Mouse (Mus musculus): Measurements from ENCODE around the gene Prkn. TPM values are rescaled to one million over a fixed set of nuclear protein-coding genes. Genes with fewer than 3 reads are reported as not detected.

Prkn gene
- total RNA-seq, 1 experiment: 1.7 TPM

DNA sequence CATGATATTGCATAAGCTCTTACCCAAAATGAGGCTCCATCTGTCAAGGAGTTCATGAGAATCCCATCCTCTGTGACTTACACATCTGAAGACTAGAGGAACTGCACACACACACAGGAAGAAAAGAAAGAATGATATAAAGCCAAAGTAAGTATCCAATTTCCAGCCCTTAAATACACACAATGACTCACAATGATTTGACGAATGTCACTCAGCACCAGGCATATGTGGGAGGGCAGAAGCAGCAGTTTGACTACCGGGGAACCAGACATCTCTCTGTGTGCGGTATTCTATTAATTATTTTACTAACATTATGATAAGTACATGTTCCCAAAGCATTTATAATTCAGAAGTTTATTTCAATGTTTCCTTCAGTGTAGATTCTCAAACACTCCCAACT is 780.6 kb downstream of the Prkn start:
- no peak for DNase-seq (ENCODE audit: low read depth, low spot score)
- TF ChIP-seq MAFK (IDR thresholded peaks at IDR 0.05; ENCODE audit: insufficient read depth, low read depth, low read length) (no peak), ZNF384 (IDR thresholded peaks at IDR 0.05; ENCODE audit: low read depth, low read length) (no peak), HCFC1 (IDR thresholded peaks at IDR 0.05; ENCODE audit: borderline replicate concordance, insufficient read depth, low read length) (no peak), ZC3H11A (IDR thresholded peaks at IDR 0.05; ENCODE audit: borderline replicate concordance, low read depth, low read length) (no peak), CHD2 (IDR thresholded peaks at IDR 0.05; ENCODE audit: low read depth, low read length) (no peak)
- Histone ChIP-seq H3K9ac (ENCODE audit: insufficient read depth, low read depth, low read length, poor library complexity, severe bottlenecking) (no peak overlapping the region), H3K4me1 (ENCODE audit: control insufficient read depth in 2 of 2, insufficient read depth in 2 of 2, low read length in 2 of 2, poor library complexity in 1 of 2) (no peaks in the 10 kb centered on the region), H3K4me3 (ENCODE audit: insufficient read depth in 1 of 2, low read depth in 1 of 2, low read length in 2 of 2, poor library complexity in 1 of 2, severe bottlenecking in 1 of 2) (no peak overlapping the region), H3K27ac (ENCODE audit: insufficient read depth, low read depth, low read length, poor library complexity, severe bottlenecking) (no peak overlapping the region), H3K9me3 (ENCODE audit: control insufficient read depth, insufficient read depth, low read depth, low read length) (no peaks in the 10 kb centered on the region), H3K36me3 (ENCODE audit: control insufficient read depth, insufficient read depth, low read length, poor library complexity, severe bottlenecking) (no peaks in the 10 kb centered on the region)
- in situ Hi-C loops (cut with MboI; ENCODE audit: low sequenced_read_pairs in 2 of 2, unreplicated experiment in 2 of 2): no loop called here

DNA sequence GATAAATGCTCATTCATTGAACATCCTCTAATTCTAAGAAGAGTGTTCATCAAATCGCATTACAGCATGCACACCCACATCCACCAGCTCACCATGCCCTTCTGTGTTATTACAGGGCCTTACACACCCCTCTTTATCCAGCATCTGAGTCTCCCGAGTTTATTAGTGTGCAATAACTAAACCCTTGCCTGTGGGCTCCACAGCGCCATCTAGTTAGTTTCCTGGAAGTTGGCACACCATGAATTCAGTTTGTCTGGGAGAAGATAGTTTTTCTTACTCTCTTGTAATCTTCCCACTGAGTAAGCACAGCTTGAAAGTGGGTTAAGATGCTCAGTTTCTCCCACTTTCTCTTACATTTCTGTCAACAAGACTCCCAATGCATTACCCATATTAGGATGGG is 781.3 kb downstream of the Prkn start:
- Histone ChIP-seq H3K4me1 (ENCODE audit: control insufficient read depth in 2 of 2, insufficient read depth in 2 of 2, low read length in 2 of 2, poor library complexity in 1 of 2) (no peaks in the 10 kb centered on the region), H3K4me3 (ENCODE audit: insufficient read depth in 1 of 2, low read depth in 1 of 2, low read length in 2 of 2, poor library complexity in 1 of 2, severe bottlenecking in 1 of 2) (no peak overlapping the region), H3K27ac (ENCODE audit: insufficient read depth, low read depth, low read length, poor library complexity, severe bottlenecking) (no peak overlapping the region), H3K36me3 (ENCODE audit: control insufficient read depth, insufficient read depth, low read length, poor library complexity, severe bottlenecking) (no peaks in the 10 kb centered on the region), H3K9me3 (ENCODE audit: control insufficient read depth, insufficient read depth, low read depth, low read length) (no peaks in the 10 kb centered on the region), H3K9ac (ENCODE audit: insufficient read depth, low read depth, low read length, poor library complexity, severe bottlenecking) (no peak overlapping the region)
- TF ChIP-seq ZNF384 (IDR thresholded peaks at IDR 0.05; ENCODE audit: low read depth, low read length): no peak
- TF ChIP-seq ZC3H11A (IDR thresholded peaks at IDR 0.05; ENCODE audit: borderline replicate concordance, low read depth, low read length): no peak
- TF ChIP-seq HCFC1 (IDR thresholded peaks at IDR 0.05; ENCODE audit: borderline replicate concordance, insufficient read depth, low read length): no peak
- TF ChIP-seq MAFK (IDR thresholded peaks at IDR 0.05; ENCODE audit: insufficient read depth, low read depth, low read length): no peak
- TF ChIP-seq CHD2 (IDR thresholded peaks at IDR 0.05; ENCODE audit: low read depth, low read length): no peak
- DNase-seq (ENCODE audit: low read depth, low spot score): peak; percentile 26
- in situ Hi-C loops (cut with MboI; ENCODE audit: low sequenced_read_pairs in 2 of 2, unreplicated experiment in 2 of 2): no loop called here

DNA sequence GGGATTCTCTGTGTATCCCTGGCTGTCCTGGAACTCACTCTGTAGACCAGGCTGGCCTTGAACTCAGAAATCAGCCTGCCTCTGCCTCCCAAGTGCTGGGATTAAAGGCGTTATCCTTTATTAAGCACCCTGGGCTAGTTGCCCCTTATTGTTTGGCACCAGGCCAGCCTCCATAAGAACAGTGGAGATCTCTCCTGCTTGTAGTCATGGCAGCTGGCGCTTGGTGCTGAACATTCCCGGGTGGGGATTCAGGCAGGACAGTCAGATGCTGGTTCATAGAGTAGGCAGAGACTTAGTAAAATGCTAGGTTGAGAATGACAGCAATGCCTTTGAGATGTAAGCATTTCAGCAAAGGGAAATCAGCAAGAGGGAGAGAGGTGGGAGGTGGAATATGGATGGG is 786.1 kb downstream of the Prkn start:
- Histone ChIP-seq H3K27ac (ENCODE audit: insufficient read depth, low read depth, low read length, poor library complexity, severe bottlenecking) (no peak overlapping the region), H3K9ac (ENCODE audit: insufficient read depth, low read depth, low read length, poor library complexity, severe bottlenecking) (no peak overlapping the region), H3K4me3 (ENCODE audit: insufficient read depth in 1 of 2, low read depth in 1 of 2, low read length in 2 of 2, poor library complexity in 1 of 2, severe bottlenecking in 1 of 2) (no peak overlapping the region), H3K36me3 (ENCODE audit: control insufficient read depth, insufficient read depth, low read length, poor library complexity, severe bottlenecking) (no peaks in the 10 kb centered on the region), H3K9me3 (ENCODE audit: control insufficient read depth, insufficient read depth, low read depth, low read length) (no peaks in the 10 kb centered on the region), H3K4me1 (ENCODE audit: control insufficient read depth in 2 of 2, insufficient read depth in 2 of 2, low read length in 2 of 2, poor library complexity in 1 of 2) (no peaks in the 10 kb centered on the region)
- in situ Hi-C loops (cut with MboI; ENCODE audit: low sequenced_read_pairs in 2 of 2, unreplicated experiment in 2 of 2): no loop called here
- TF ChIP-seq MAFK (IDR thresholded peaks at IDR 0.05; ENCODE audit: insufficient read depth, low read depth, low read length) (no peak), ZNF384 (IDR thresholded peaks at IDR 0.05; ENCODE audit: low read depth, low read length) (no peak), HCFC1 (IDR thresholded peaks at IDR 0.05; ENCODE audit: borderline replicate concordance, insufficient read depth, low read length) (no peak), CHD2 (IDR thresholded peaks at IDR 0.05; ENCODE audit: low read depth, low read length) (no peak), ZC3H11A (IDR thresholded peaks at IDR 0.05; ENCODE audit: borderline replicate concordance, low read depth, low read length) (no peak)
- no peak for DNase-seq (ENCODE audit: low read depth, low spot score)

DNA sequence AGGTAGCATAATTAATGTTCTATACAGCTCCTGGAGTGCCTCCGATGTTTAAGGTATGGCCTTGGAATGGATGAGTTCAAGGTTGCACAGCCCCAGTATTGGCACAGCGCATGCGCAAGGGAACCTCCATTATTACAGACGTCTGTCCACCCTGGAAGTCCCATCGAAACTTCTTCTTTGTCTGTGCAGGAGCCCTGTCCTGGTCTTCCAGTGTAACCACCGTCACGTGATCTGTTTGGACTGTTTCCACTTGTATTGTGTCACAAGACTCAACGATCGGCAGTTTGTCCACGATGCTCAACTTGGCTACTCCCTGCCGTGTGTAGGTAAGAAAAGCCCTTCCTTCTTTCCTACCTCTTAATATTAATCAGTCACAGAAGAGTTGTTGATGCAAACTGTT is 794.9 kb downstream of the Prkn start:
- Histone ChIP-seq H3K27ac (ENCODE audit: insufficient read depth, low read depth, low read length, poor library complexity, severe bottlenecking) (no peak overlapping the region), H3K4me3 (ENCODE audit: insufficient read depth in 1 of 2, low read depth in 1 of 2, low read length in 2 of 2, poor library complexity in 1 of 2, severe bottlenecking in 1 of 2) (no peak overlapping the region), H3K36me3 (ENCODE audit: control insufficient read depth, insufficient read depth, low read length, poor library complexity, severe bottlenecking) (no peaks in the 10 kb centered on the region), H3K9me3 (ENCODE audit: control insufficient read depth, insufficient read depth, low read depth, low read length) (no peaks in the 10 kb centered on the region), H3K9ac (ENCODE audit: insufficient read depth, low read depth, low read length, poor library complexity, severe bottlenecking) (no peak overlapping the region), H3K4me1 (ENCODE audit: control insufficient read depth in 2 of 2, insufficient read depth in 2 of 2, low read length in 2 of 2, poor library complexity in 1 of 2) (no peaks in the 10 kb centered on the region)
- in situ Hi-C loops (cut with MboI; ENCODE audit: low sequenced_read_pairs in 2 of 2, unreplicated experiment in 2 of 2): no loop called here
- no peak for DNase-seq (ENCODE audit: low read depth, low spot score)
- no peak for TF ChIP-seq HCFC1 (IDR thresholded peaks at IDR 0.05; ENCODE audit: borderline replicate concordance, insufficient read depth, low read length)
- TF ChIP-seq CHD2 (IDR thresholded peaks at IDR 0.05; ENCODE audit: low read depth, low read length): no peak
- TF ChIP-seq MAFK (IDR thresholded peaks at IDR 0.05; ENCODE audit: insufficient read depth, low read depth, low read length): no peak
- TF ChIP-seq ZC3H11A (IDR thresholded peaks at IDR 0.05; ENCODE audit: borderline replicate concordance, low read depth, low read length): no peak

DNA sequence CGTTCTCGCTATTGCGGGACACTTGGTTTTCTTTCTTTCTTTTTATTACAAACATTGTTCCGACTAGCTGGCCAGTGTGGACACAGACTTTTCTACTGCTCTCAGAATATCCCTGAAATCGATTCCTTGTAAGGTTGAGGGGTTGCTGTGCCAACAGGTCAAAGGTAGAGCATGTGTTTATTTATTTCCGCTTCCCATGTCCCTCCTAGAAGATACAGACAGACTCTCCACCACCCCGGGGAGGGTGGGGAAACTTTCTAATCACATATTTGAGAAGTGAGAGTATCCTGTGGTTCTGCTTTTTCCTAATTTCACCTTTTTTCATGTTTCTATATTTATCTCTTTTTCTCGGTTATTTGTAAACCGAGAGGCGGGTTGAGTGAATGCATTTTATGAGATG is 797.5 kb downstream of the Prkn start:
- Histone ChIP-seq H3K4me1 (ENCODE audit: control insufficient read depth in 2 of 2, insufficient read depth in 2 of 2, low read length in 2 of 2, poor library complexity in 1 of 2) (no peaks in the 10 kb centered on the region), H3K27ac (ENCODE audit: insufficient read depth, low read depth, low read length, poor library complexity, severe bottlenecking) (no peak overlapping the region), H3K4me3 (ENCODE audit: insufficient read depth in 1 of 2, low read depth in 1 of 2, low read length in 2 of 2, poor library complexity in 1 of 2, severe bottlenecking in 1 of 2) (no peak overlapping the region), H3K9ac (ENCODE audit: insufficient read depth, low read depth, low read length, poor library complexity, severe bottlenecking) (no peak overlapping the region), H3K9me3 (ENCODE audit: control insufficient read depth, insufficient read depth, low read depth, low read length) (no peaks in the 10 kb centered on the region), H3K36me3 (ENCODE audit: control insufficient read depth, insufficient read depth, low read length, poor library complexity, severe bottlenecking) (no peaks in the 10 kb centered on the region)
- in situ Hi-C loops (cut with MboI; ENCODE audit: low sequenced_read_pairs in 2 of 2, unreplicated experiment in 2 of 2): no loop called here
- TF ChIP-seq CHD2 (IDR thresholded peaks at IDR 0.05; ENCODE audit: low read depth, low read length) (no peak), ZNF384 (IDR thresholded peaks at IDR 0.05; ENCODE audit: low read depth, low read length) (no peak), ZC3H11A (IDR thresholded peaks at IDR 0.05; ENCODE audit: borderline replicate concordance, low read depth, low read length) (no peak), MAFK (IDR thresholded peaks at IDR 0.05; ENCODE audit: insufficient read depth, low read depth, low read length) (no peak), HCFC1 (IDR thresholded peaks at IDR 0.05; ENCODE audit: borderline replicate concordance, insufficient read depth, low read length) (no peak)
- DNase-seq (ENCODE audit: low read depth, low spot score): no peak
